Mouse (Mus musculus) fat pad, adult 2 months (tissue): ENCODE results near the gene Dnajb7.
"Not testable (repeated sequence)": the region's sequence is repeated elsewhere in the genome, so short reads cannot be mapped to it uniquely, and the experiment has no call there.

ENCODE experiments used
- DNase-seq: peaks from one replicate; pipeline ENCODE4 v3.0.0-alpha.2; 2011; ENCODE audit warnings: low read depth, low spot score; ENCODE audit errors: extremely low read depth

Dnajb7 gene

DNA sequence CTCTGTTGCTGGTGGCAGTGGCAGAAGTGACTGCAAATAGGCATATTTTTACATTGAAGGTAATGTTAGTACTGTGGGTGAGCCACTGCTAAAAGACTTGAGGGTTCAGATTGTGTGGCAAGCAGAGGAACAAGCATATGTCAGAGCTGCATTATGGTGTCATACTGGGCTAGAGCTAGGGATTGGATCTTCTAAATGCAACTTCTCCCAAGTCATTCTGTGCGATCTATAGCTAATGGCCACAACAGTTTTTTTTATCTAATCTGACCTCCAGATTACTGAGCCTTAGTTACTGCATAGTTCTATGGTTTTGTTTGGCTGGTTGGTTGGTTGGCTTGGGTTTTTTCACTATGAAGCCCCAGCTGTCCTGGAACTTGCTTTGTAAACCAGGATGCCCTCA is at the start of gene Dnajb7:
TSS of gene Dnajb7 (minus strand) at position 101 of the 400 bp plus-strand sequence.
- DNase-seq, result no peak

DNA sequence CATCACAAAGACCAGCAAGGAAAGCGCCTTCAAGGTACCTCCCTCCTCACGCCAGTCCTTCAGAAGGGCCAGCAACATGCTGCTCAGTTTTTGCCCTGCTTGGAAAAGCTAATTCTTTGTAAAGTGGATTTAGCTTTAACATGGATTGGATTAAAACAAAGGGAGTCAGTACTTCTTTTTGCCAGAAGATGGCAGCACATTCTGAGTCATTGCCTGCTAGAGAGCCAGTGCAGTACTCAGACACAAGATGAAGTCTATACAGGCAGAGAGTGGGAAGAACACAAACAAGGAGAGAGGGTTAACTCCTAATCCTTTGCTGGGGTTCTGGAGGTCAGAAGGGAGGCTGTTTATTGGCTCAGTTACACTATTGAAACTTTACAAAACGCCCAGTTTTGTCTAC is 40.4 kb upstream of the Dnajb7 start:
- DNase-seq, result no peak

DNA sequence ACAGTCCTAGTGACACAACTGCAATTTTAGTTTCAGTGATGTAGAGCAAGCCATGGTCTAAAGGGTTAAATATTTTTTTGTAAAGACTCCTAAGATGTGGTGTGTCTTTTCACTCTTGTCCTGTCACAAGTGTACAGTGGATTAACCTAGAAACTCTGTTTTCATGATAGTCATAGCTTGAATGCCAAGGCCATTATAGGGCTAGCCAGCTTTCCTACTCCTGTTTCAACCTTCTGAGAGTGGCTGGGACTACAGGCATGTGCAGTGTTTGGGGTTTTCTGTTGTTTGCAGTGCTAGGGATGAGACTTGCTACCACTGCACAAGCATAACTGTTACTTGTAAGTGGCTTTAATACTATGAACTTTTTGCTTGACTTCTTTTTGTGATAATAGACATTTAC is 31.1 kb upstream of the Dnajb7 start:
- DNase-seq, result no peak

DNA sequence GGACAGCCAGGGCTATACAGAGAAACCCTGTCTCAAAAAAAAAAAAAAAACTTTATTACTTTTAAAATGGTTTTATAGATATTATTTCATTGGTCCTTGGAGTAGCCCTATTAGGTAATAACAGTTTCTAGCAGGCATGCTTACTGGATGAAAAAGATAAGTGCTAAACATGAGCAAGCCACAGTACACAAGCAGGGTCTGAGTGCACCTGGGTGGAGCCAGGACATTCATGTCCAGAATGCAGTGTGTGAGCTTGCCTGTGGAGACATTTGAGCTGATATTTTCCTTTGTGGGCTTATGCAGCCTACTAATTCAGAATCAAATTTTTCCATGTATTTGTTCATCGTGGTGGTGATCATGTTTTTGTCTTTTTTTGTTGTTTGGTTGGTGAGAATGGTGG is 30.2 kb upstream of the Dnajb7 start:
- no peak for DNase-seq

DNA sequence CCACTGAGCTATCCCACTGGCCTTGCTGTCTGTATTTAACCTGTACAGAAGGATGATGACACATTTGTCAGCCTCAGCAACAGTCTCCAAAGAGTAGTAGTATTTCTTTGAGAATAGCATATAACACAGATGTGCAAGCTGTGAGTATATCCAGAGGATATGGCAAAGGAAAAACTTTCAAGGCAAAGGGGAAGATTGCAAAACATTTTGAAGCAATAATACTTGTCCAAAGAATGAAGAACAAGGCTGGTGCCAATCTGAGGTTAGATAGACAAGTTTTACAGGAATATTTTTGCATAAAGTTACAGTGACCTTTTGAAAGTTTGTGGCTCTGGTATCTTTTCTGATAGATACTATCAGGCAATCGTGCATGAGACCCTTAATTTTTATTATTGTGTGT is 23.1 kb upstream of the Dnajb7 start:
- DNase-seq, result no peak

DNA sequence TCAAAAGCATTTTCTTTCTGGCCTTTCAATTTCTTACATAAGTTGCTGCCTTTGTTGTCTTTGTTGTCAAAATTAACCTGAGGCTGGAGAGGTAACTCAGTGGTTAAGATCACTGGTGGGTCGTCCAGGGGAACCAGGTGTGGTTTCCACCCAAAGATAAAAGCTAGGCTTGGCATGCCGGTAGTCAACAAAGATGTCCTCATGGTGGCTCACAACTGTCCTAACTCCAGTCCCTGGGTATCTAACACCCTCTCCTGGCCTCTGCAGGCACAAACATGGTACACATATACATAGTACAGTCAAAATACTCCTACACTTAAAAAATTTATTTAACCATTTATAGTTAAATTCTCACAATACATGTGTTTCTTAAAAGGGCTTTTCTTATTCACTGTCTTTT is 19.8 kb upstream of the Dnajb7 start:
- DNase-seq, result no peak

DNA sequence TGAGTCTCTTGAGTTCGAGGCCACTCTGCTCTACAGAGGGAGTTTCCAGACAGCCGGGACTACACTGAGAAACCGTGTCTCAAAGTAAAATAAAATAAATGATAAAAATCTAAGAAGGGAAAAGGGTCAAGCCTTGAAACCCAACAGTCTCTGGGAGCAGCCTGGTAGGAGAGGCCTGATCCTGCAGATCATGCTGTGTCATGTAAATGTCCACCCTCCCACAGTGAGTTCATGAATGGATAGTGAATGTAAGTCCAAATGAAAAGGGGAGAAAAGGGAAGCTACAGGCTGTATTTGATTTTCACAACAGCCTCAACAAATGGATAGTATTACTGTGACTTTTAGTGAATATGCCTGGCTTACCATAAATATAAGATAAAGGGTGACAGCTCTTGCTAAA is 17.2 kb upstream of the Dnajb7 start:
- no peak for DNase-seq

DNA sequence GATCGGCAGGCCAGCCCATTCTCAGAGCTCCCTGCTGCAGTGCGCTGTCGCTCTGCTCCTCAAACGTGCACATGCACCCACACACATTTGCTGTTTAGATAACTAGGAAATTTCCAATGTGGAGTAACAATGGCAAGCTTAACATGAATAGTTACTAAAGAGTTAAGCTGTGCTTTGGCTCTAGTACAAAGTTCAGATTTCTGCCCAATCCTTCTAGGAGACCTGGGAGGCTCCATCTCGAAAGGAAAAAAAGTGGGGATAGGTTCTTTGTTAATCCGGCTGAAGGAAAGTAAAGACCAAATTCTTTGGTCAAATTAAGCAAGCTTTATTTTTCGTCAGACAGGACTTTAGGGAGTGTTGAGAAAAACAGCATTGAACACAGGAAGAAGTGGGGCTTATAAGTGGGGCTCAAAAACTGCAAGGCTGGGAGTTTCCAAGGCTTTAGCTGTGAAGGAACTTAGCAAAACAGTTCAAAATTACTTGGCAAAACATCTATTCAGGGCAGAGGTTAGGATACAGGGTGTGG is 14.1 kb upstream of the Dnajb7 start:
- DNase-seq, result no peak

DNA sequence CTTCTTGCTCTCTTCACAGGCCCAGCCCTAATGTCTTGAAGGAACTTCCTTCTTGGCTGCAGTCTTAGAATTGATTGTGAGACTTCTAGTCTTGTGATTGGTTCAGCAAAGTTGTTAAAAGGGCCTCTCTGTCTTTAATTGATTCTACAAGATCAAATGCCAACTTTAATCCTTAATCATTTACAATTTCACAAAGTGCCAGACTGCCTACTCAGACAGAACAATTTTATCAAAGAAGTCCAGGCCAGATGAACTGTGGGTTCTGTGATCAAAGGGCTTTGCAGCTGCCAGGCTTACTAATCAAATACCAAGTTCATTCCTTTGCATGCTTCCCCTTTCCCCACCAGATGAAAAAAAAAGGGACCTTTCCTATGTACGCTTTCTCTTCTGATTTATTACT is 13.4 kb upstream of the Dnajb7 start:
- no peak for DNase-seq

DNA sequence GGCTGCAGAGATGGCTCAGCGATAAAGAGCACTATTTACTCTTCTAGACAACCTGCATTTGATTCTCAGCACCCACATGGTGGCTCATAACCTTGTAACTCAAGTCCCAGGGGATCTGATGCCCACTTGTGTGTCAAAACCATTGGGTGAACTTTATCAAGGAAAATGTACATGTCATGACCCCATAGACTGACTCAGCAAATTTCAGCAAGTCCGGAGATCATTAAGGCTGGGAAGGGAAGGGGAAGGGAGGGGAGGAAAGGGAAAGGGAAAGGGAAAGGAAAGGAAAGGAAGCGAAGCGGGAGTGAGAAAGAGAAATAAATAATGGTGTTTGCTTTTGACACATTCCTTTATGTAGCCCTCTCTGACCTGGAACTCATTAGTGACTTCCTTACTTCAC is 10.0 kb upstream of the Dnajb7 start:
- no peak for DNase-seq

DNA sequence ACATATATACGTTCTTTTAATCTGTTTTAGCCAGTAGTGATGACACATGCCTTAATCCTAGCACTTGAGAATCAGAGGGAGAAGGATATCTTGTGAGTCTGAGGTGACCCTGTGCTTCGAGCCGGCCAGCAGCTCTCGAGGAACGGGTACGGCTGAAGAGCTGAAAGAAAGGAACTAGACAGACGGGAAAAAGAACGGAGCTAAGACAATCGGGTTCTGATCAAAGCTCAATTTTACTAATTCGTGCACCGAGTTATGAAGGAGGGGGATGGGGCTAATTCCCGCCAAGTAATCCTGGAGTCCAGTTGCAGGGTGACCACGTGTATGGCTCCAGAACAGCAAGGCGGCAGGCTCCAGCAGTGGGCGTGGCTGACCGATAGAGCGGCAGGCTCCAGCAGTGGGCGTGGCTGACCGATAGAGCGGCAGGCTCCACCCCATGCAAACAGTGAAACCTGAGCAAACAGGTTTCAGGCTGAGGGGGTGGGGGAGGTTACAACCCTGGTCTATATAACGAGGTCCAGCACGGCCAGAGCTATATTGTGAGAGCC is 8.7 kb upstream of the Dnajb7 start:
- DNase-seq, result not testable (repeated sequence)

DNA sequence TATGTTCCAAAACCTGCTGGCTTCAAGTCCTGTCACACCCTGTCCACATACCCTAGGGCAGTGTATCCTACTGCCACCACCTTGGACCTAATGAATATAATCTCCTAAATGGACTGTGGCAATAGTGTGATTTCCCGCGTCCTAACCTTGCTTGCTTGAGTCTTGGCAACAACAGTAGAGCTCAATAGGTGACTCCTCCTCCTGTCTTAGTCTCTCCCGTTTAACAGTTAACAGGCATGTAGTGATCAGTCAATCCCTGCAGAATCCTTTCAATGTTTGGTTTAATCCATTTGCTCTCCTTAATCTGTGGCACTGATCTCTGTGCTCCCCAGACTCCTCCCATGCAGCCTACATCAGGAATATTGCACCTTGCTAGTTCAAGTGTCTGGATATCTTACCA is 3.1 kb downstream of the Dnajb7 start:
- DNase-seq, result peak; percentile 90

DNA sequence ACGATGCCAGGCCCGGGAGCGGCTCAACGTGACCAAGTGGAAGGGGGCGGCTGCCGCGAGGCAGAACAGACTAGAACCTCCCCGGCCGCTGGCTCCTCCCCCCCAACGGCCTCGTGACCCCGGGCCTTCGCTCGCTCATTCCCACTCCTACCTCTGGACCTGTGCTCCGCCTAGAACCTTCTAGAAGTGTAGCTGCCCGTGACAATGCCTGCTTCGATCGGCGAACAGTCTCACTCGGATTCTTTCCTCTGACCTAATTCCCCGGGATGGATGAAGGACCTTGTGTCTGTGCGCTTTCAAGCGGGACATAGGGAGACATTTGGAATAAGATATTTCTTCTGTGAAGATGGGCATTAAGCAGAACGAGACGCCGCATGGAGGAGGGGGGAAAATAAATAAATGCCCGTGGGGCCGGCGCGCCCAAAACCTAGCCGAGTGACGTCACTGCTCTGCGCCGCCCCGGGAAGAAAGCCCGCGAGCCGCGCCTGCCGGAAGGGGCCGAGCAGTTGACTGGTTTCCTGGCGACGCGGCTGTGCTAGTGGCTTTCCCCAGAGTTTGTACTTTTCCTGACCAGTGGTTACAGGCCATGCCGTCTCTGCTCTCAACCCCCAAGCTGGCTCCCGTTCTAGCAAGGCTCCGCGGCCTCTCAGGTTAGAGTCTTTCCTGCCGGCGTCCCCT is 8.3 kb downstream of the Dnajb7 start, which contains the start of the genes St13 and Xpnpep3:
TSS of gene St13 (minus strand) at position 440 of the 678 bp plus-strand sequence.
TSS of gene Xpnpep3 (plus strand) at position 501 of the 678 bp plus-strand sequence.
- no peak for DNase-seq

DNA sequence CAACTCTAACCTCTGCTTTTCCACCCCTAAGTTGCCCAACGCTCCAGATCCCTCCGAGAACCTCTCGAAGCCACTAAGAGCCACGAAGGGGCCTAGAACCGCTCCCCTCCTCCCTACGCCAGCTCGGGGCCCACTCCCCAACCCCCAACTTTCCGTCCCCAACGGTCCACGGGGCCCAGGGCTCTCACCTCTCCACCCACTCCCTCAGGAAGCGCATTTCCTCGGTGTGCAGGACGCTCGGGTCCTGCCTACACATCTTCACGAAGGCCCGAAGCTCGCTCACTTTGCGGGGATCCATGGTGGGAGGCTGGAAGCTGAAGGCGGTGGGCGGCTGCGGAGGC is 8.8 kb downstream of the Dnajb7 start:
- DNase-seq, result no peak

DNA sequence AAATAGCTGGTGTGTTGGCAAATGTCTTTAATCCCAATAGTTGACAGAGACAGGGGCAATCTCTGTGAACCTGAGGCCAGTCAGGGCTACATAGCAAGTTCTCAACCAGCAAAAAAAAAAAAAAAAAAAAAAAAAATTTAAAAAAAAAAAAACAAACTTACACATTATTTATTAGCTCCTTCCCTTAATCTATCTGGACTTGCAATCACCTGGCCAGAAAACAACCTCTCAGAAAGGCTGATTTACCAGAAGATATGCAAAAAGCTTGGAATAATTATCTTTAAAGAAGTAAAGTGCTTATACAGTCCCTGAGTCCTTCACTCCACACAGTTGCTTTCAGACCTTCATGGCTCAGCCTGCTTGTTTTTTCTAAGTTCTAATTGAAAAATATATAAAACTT is 9.9 kb downstream of the Dnajb7 start:
- DNase-seq, result no peak

DNA sequence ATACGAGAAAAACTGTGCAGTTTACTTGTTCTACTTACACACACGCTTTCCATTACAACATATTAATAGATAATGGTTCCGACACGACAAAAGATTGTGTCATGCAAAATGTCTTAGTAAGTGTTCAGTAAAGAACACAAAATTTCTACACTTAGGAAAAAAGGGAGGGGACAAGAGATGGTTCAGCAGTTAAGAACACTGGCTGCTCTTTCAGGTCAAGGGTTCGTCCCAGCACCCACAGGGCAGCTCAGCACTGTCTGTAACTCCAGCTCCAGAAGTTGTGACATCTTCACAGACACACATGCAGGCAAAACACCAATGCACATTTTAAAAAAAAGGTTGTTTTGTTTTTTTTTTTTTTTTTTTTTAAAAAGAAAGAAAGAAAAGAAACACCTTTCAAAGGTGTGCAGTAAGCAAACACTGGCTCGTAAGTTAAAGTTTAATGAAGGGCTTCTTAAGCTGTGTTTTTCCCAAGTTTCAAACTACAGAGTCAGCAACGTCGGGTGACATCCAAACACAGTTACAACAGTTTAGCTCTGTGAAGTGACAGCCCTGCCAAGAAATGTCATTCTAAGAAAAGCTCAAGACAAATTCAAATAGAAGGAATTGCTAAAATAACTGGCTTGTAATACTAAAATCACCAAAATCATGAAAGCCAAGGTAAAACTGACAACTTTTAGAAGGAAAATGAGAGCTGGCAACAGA is 13.7 kb downstream of the Dnajb7 start:
- DNase-seq, result peak; percentile 58

DNA sequence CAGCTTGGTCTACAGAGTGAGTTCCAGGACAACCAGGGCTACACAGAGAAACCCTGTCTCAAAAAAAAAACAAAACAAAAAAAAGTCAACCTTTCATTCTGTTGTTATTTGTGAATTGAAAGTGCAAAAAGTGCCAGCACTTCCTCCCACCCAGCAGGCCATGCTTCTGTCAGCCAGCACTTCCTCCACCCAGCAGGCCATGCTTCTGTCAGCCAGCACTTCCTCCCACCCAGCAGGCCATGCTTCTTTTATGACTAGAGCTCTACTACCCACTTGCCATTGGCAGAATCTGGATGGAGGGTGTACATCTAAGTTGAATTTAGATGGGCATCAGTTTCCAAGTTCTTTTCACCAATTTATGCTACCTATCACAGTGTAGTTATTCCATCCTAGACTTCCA is 15.1 kb downstream of the Dnajb7 start:
- no peak for DNase-seq

DNA sequence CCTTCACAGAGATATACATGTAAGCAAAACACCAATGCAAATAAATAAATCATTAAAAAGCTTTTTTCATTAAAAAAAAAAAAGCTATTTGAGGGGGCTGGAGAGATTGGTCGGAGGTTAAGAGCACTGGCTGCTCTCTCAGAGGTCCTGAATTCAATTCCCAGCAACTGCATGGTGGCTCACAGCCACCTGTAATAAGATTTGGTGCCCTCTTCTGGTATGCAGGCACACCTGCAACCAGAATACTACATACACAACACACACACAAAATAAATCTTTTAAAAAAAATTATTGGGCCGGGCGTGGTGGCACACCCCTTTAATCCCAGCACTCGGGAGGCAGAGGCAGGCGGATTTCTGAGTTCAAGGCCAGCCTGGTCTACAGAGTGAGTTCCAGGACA is 21.8 kb downstream of the Dnajb7 start:
- no peak for DNase-seq

DNA sequence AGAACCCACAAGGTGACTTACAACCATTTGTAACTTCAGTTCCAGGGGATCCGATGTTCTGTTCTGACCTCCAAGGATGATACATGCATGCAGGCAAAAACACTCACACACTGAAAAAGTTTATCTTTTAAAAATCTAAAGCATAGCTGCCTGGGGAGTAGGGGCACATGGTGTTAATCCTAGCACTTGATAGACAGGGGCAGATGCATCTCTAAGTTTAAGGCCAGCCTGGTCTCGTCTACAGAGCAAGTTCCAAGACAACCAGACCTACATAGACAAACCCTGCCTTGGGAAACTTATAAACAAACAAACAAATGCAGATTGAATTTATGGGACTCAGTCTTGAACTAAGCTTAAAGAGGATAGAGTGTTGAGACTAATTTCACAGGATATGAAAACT is 29.3 kb downstream of the Dnajb7 start:
- DNase-seq, result no peak

DNA sequence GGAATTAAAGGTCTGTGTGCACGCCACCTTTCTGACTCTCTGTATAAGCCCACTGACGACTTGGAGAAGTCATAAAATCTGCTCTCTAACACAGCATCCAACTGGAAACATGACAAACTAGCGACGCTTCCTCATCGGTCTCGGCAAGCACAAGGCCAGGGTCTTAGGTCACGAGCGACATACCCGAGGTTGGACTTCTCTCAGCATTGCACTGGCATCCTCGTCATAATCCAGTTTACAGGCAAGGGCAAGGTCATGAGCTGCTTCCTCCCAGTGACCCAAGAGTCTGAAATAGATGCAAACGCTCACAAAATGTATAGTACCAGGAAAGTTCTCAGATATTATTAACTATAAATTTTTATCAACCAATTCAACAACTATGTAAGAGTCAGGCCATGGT is 33.5 kb downstream of the Dnajb7 start:
- no peak for DNase-seq

DNA sequence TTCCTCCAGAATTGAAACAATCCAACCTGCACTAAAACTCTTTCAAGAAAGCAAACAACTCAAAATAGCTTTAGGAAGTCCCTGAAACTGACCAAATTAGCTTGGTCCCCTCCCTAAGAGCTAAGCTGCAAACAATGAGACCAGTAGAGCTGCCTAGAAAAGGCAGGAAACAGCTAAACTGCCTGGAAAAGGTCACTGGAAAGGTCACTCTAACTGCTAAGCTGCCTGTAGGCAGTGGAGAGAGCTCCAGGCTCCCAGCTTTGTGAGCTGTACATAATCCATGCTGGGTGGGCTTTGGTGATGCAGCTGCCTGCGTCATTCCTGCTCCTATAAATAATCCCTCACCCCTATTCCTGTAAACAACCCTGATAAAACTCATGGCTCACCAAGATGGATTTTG is 37.7 kb downstream of the Dnajb7 start:
- no peak for DNase-seq

DNA sequence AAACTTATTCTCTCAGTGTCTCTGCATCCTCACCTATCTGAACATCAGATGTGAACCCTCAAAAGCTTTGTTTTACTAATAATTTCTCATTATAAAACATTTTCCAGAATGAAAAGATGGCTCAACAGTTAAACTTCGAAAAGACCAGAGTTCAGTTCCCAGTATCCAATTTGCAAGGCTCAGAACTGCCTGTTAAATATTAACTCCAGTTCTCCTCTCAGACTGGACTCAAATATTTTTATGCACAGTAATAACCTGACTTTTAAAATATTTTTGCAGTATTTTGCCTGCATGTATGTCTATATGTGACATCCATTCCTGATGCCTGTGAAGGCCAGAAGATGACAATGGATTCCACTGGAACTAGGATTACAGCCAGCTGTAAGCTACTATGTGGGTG is 39.5 kb downstream of the Dnajb7 start:
- DNase-seq, result no peak
